Mouse (Mus musculus) intestine, postnatal 0 days (tissue): Measurements from ENCODE around the gene Stx17. TPM values are rescaled to one million over a fixed set of nuclear protein-coding genes. Genes with fewer than 3 reads are reported as not detected.

Experiments
- ATAC-seq: fragments of 200-750 bp; cut with Nextera tagmentation; 2 replicates; pipeline ENCODE4 v1.8.0; 2017; ENCODE audit warnings: mild to moderate bottlenecking, moderate TSS enrichment, moderate library complexity
- H3K27ac ChIP-seq: fragments of 300-500 bp; sonication (generic); 2 replicates; pipeline ENCODE4 v1.5.1; 2014; ENCODE audit warnings: mild to moderate bottlenecking, low read depth, low read length, moderate library complexity
- H3K27me3 ChIP-seq: fragments of 300-500 bp; sonication (generic); replicated peaks from 2 replicates; pipeline ENCODE4 v1.6.1; 2014; ENCODE audit warnings: low read length, mixed read lengths; ENCODE audit not compliant: control insufficient read depth, insufficient read depth
- H3K36me3 ChIP-seq: fragments of 300-500 bp; sonication (generic); 2 replicates; pipeline ENCODE4 v1.6.1; 2014; ENCODE audit warnings: mild to moderate bottlenecking, moderate library complexity; ENCODE audit not compliant: control insufficient read depth, insufficient read depth
- H3K4me1 ChIP-seq: fragments of 300-500 bp; sonication (generic); replicated peaks from 2 replicates; pipeline ENCODE4 v1.6.1; 2014; ENCODE audit warnings: antibody characterized with exemption, low read length, mixed read lengths; ENCODE audit not compliant: control insufficient read depth, insufficient read depth
- H3K4me2 ChIP-seq: fragments of 300-500 bp; sonication (generic); replicated peaks from 2 replicates; pipeline ENCODE4 v1.6.1; 2014; ENCODE audit warnings: low read depth, mild to moderate bottlenecking, moderate library complexity
- H3K4me3 ChIP-seq: fragments of 300-500 bp; sonication (generic); 2 replicates; pipeline ENCODE4 v1.5.1; 2014; ENCODE audit warnings: low read depth, low read length
- H3K9ac ChIP-seq: fragments of 300-500 bp; sonication (generic); 2 replicates; pipeline ENCODE4 v1.6.1; 2014; ENCODE audit warnings: mild to moderate bottlenecking, low read depth, low read length
- H3K9me3 ChIP-seq: fragments of 300-500 bp; sonication (generic); 2 replicates; pipeline ENCODE4 v1.6.1; 2016; ENCODE audit warnings: mixed run types; ENCODE audit not compliant: control insufficient read depth
- CTCF ChIP-seq: sonication (generic); IDR thresholded peaks from 2 replicates; pipeline ENCODE4 v1.5.1; 2016; ENCODE audit warnings: low read depth, mild to moderate bottlenecking, control low read depth, antibody characterized with exemption, moderate library complexity
- WGBS: fragments of 180-500 bp; shearing (Covaris S2); extraction: QIAGEN DNeasy Blood & Tissue Kit; methylation state at CpG from one replicate; pipeline ENCODE4 v1.1.7; 2014; 5-methylcytosine and 5-hydroxymethylcytosine counted together
- polyA plus RNA-seq: library from polyadenylated mRNA; unstranded; fragments of >200 nt; fragmentation: Nextera tagmentation; extraction: Ambion mirVana; gene quantifications from 2 replicates; pipeline ENCODE4 v1.2.1, GENCODE M21; 2015

The Stx17 gene
- polyA plus RNA-seq, 1 experiment from 2014 or later, result 16.2 TPM

- no peaks in the 10 kb centered on the region for H3K27me3 ChIP-seq
- no peaks in the 10 kb centered on the region for H3K9me3 ChIP-seq
- H3K4me3 ChIP-seq, result no peak overlapping the region
- H3K4me2 ChIP-seq, result no peak overlapping the region
- H3K36me3 ChIP-seq, result no peaks in the 10 kb centered on the region
- ATAC-seq, result no peak
- no peaks in the 10 kb centered on the region for H3K4me1 ChIP-seq
- H3K9ac ChIP-seq, result no peak overlapping the region
- 85% methylated on average over 6 of the region's 6 CpGs for WGBS
- no peak overlapping the region for H3K27ac ChIP-seq
- no peak for TF ChIP-seq CTCF
These were observed 37.2 kb upstream of the Stx17 start for GRCm38 (mm10) chr4:48087497-48087896.

DNA sequence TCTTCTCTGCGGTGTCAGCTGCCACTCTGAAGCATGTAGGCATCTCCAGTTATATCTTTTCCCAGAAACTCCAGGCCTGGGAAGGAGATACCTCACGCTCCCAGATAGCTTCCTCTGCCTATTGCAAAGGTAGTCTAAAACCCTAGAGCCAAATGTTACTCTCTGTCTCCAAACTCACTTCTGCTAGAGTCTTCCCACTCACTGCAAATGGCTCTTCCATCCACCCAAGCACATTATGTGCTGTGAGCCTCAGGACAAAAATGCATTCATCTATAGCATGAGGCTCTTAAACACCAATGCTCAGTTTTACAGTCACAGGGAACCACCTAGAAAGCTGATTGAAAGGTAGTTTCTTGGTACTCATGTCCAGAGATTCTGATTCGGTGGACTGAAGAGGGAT is 31.5 kb upstream of the Stx17 start:
- no peaks in the 10 kb centered on the region for H3K27me3 ChIP-seq
- ATAC-seq, result no peak
- H3K27ac ChIP-seq, result no peak overlapping the region
- no peak overlapping the region for H3K4me3 ChIP-seq
- TF ChIP-seq CTCF, result no peak
- H3K4me2 ChIP-seq, result no peak overlapping the region
- H3K4me1 ChIP-seq, result no peaks in the 10 kb centered on the region
- no peaks in the 10 kb centered on the region for H3K36me3 ChIP-seq
- 76% methylated on average over 3 of the region's 3 CpGs for WGBS
- H3K9me3 ChIP-seq, result no peaks in the 10 kb centered on the region
- H3K9ac ChIP-seq, result no peak overlapping the region

DNA sequence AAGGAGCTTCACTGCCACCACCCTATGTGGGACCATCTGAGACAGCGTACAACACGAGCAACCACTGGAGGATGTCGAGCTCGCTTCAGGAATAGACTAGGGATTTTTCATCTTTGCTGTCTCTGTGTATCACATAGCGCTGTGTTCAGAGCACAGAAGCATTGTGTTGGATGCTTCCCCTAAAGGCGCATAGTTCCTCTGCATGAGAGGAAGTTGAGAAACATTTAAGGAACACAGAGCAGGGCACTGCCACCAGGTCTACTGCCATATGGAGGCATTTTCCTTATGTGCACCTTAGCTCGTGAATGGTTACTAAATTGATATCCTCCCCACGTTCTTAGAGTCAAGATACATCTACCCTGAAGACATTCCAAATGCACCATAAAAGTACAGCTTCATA is 24.5 kb upstream of the Stx17 start:
- no peaks in the 10 kb centered on the region for H3K4me1 ChIP-seq
- no peaks in the 10 kb centered on the region for H3K27me3 ChIP-seq
- H3K9me3 ChIP-seq, result no peaks in the 10 kb centered on the region
- no peak overlapping the region for H3K4me2 ChIP-seq
- H3K4me3 ChIP-seq, result no peak overlapping the region
- H3K9ac ChIP-seq, result no peak overlapping the region
- WGBS, result 79% methylated on average over 8 of the region's 8 CpGs
- no peak for TF ChIP-seq CTCF
- H3K27ac ChIP-seq, result no peak overlapping the region
- ATAC-seq, result no peak
- no peaks in the 10 kb centered on the region for H3K36me3 ChIP-seq

DNA sequence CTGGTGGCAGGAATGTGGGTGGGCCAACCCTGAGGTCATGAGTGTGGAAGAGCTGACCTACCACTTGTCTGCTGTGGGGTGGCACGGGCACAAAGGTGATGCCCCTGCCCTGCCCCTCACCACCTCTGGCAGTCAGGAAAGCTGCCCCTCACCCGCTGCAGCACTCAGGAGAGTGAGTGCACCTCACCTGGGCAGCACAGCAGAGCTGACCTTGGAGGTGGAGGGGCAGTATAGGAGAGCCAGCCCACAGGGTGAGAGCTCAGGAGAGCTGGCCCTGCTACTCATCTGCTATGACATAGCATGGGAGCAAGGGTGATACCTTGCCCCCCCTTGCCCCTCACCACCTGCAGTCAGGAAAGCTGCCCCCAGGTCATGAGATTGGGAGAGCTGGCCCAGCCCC is 22.7 kb upstream of the Stx17 start:
- Histone ChIP-seq H3K4me1 (no peaks in the 10 kb centered on the region), H3K27me3 (no peaks in the 10 kb centered on the region), H3K27ac (no peak overlapping the region), H3K4me2 (no peak overlapping the region), H3K4me3 (no peak overlapping the region), H3K36me3 (no peaks in the 10 kb centered on the region), H3K9me3 (no peaks in the 10 kb centered on the region), H3K9ac (no peak overlapping the region)
- no peak for ATAC-seq
- 72% methylated on average over 2 of the region's 2 CpGs for WGBS
- TF ChIP-seq CTCF, result no peak

DNA sequence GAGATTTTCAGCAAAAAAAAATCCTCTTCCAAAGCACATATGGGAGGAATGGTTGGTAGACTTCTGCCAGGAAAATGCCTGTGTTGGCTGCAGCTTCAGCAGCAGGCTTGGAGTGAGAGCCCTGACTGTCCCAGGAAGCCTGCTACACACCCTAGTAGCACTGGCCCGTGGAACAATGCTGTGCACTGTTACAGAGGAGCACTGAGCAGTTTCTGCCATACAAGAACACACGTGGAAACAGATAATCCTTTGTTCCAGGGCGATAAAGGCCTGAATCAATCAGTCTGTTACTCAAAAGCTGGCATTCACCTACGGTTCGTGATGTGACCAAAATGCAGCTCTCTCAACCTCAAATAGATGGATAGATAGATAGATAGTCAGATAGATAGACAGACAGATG is 19.3 kb upstream of the Stx17 start:
- no peak overlapping the region for H3K27ac ChIP-seq
- ATAC-seq, result no peak
- H3K4me1 ChIP-seq, result no peaks in the 10 kb centered on the region
- no peaks in the 10 kb centered on the region for H3K9me3 ChIP-seq
- no peaks in the 10 kb centered on the region for H3K36me3 ChIP-seq
- WGBS, result 64% methylated on average over 5 of the region's 5 CpGs
- no peak for TF ChIP-seq CTCF
- H3K4me2 ChIP-seq, result no peak overlapping the region
- H3K27me3 ChIP-seq, result no peaks in the 10 kb centered on the region
- no peak overlapping the region for H3K9ac ChIP-seq
- no peak overlapping the region for H3K4me3 ChIP-seq

GRCm38 (mm10) chr4:48107086-48107485 is 17.6 kb upstream of the Stx17 start:
- no peaks in the 10 kb centered on the region for H3K9me3 ChIP-seq
- no peak overlapping the region for H3K4me2 ChIP-seq
- H3K4me1 ChIP-seq, result no peaks in the 10 kb centered on the region
- no peak overlapping the region for H3K4me3 ChIP-seq
- 90% methylated on average over 6 of the region's 6 CpGs for whole genome bisulfite sequencing
- no peak for ATAC-seq
- no peak overlapping the region for H3K9ac ChIP-seq
- no peak overlapping the region for H3K27ac ChIP-seq
- H3K36me3 ChIP-seq, result no peaks in the 10 kb centered on the region
- no peaks in the 10 kb centered on the region for H3K27me3 ChIP-seq
- TF ChIP-seq CTCF, result no peak

DNA sequence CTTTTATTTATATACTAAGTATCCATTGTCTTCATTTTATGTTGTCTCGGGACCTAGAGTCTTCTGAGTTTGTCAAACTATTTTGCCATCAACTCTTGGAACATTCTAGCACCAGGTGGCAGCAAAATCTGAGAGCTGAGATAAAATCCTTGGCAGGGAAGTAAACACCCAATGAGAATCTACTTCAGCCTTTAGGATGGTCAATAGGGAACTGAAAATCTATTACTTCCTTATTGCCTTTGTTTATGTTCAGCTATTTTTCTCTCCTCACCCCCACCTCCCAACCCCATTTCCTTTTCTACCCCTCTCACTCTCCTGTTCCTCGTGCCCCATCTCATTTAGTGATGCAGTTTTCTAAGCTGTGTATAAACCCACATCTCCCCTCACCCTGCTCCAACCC is 16.1 kb upstream of the Stx17 start:
- WGBS, result 67% methylated on average over 2 of the region's 2 CpGs
- H3K27ac ChIP-seq, result no peak overlapping the region
- no peak overlapping the region for H3K9ac ChIP-seq
- TF ChIP-seq CTCF, result peak; percentile 42
- H3K4me3 ChIP-seq, result no peak overlapping the region
- no peaks in the 10 kb centered on the region for H3K9me3 ChIP-seq
- H3K36me3 ChIP-seq, result no peaks in the 10 kb centered on the region
- no peak for ATAC-seq
- no peaks in the 10 kb centered on the region for H3K27me3 ChIP-seq
- no peaks in the 10 kb centered on the region for H3K4me1 ChIP-seq
- H3K4me2 ChIP-seq, result no peak overlapping the region
